Mouse (Mus musculus): ENCODE measurements around the gene Specc1l. TPM values are rescaled to one million over a fixed set of nuclear protein-coding genes. Genes with fewer than 3 reads are reported as not detected.
"Not testable (repeated sequence)": the region's sequence is repeated elsewhere in the genome, so short reads cannot be mapped to it uniquely, and the experiment has no call there.

The Specc1l gene
- polyA plus RNA-seq, 1 experiment from 2014 or later = 5.6 TPM

GRCm38 (mm10) chr10:75333176-75333776 is 121.4 kb downstream of the Specc1l start:
- H3K9ac ChIP-seq = no peak overlapping the region
- 77% methylated on average over 23 of the region's 23 CpGs for WGBS (ENCODE audit: insufficient replicate concordance)
- no peak for ATAC-seq (ENCODE audit: low read depth)
- peaks cover 5% of the 10 kb centered on the region for H3K4me1 ChIP-seq (replicated peaks)
- no peak overlapping the region for H3K27ac ChIP-seq
- H3K4me2 ChIP-seq = no peak overlapping the region
- H3K27me3 ChIP-seq = no peaks in the 10 kb centered on the region
- H3K4me3 ChIP-seq (replicated peaks) = no peak overlapping the region
- no peak for DNase-seq
- no peaks in the 10 kb centered on the region for H3K9me3 ChIP-seq (replicated peaks)
- no peaks in the 10 kb centered on the region for H3K36me3 ChIP-seq

GRCm38 (mm10) chr10:75334175-75334574 is 122.3 kb downstream of the Specc1l start:
- Histone ChIP-seq H3K36me3 (no peaks in the 10 kb centered on the region), H3K4me2 (no peak overlapping the region), H3K4me3 (replicated peaks) (no peak overlapping the region), H3K9ac (no peak overlapping the region), H3K27me3 (no peaks in the 10 kb centered on the region), H3K27ac (no peak overlapping the region), H3K4me1 (replicated peaks) (no peaks in the 10 kb centered on the region), H3K9me3 (replicated peaks) (no peaks in the 10 kb centered on the region)
- 51% methylated on average over 7 of the region's 7 CpGs for WGBS (ENCODE audit: insufficient replicate concordance)
- DNase-seq (no peak), ATAC-seq (ENCODE audit: low read depth) (no peak)

- ATAC-seq (ENCODE audit: low read depth) (no peak), DNase-seq (no peak)
- Histone ChIP-seq H3K9me3 (replicated peaks) (no peaks in the 10 kb centered on the region), H3K9ac (no peak overlapping the region), H3K36me3 (no peaks in the 10 kb centered on the region), H3K4me2 (no peak overlapping the region), H3K4me1 (replicated peaks) (no peaks in the 10 kb centered on the region), H3K27ac (no peak overlapping the region), H3K27me3 (no peaks in the 10 kb centered on the region), H3K4me3 (replicated peaks) (no peak overlapping the region)
- WGBS (ENCODE audit: insufficient replicate concordance) = 72% methylated on average over 6 of the region's 6 CpGs
These were observed 123.2 kb downstream of the Specc1l start for GRCm38 (mm10) chr10:75335075-75335474.

- ATAC-seq (ENCODE audit: low read depth) (no peak), DNase-seq (no peak)
- Histone ChIP-seq H3K36me3 (no peaks in the 10 kb centered on the region), H3K27me3 (no peaks in the 10 kb centered on the region), H3K4me3 (replicated peaks) (no peak overlapping the region), H3K27ac (no peak overlapping the region), H3K9ac (no peak overlapping the region), H3K9me3 (replicated peaks) (no peaks in the 10 kb centered on the region), H3K4me1 (replicated peaks) (no peaks in the 10 kb centered on the region), H3K4me2 (no peak overlapping the region)
- 70% methylated on average over 10 of the region's 10 CpGs for WGBS (ENCODE audit: insufficient replicate concordance)
These were observed 125.4 kb downstream of the Specc1l start for GRCm38 (mm10) chr10:75337231-75337630.

- Histone ChIP-seq H3K36me3 (no peaks in the 10 kb centered on the region), H3K4me1 (replicated peaks) (no peaks in the 10 kb centered on the region), H3K9me3 (replicated peaks) (no peaks in the 10 kb centered on the region), H3K4me2 (no peak overlapping the region), H3K27me3 (no peaks in the 10 kb centered on the region), H3K9ac (no peak overlapping the region), H3K27ac (no peak overlapping the region), H3K4me3 (replicated peaks) (no peak overlapping the region)
- 21% methylated on average over 5 of the region's 5 CpGs for WGBS (ENCODE audit: insufficient replicate concordance)
- no peak for ATAC-seq (ENCODE audit: low read depth)
- no peak for DNase-seq
These were observed 127.0 kb downstream of the Specc1l start for GRCm38 (mm10) chr10:75338852-75339251.

- 69% methylated on average over 7 of the region's 7 CpGs for WGBS (ENCODE audit: insufficient replicate concordance)
- H3K4me2 ChIP-seq = no peak overlapping the region
- no peak overlapping the region for H3K27ac ChIP-seq
- H3K36me3 ChIP-seq = no peaks in the 10 kb centered on the region
- H3K27me3 ChIP-seq = no peaks in the 10 kb centered on the region
- H3K4me3 ChIP-seq (replicated peaks) = no peak overlapping the region
- DNase-seq (no peak), ATAC-seq (ENCODE audit: low read depth) (no peak)
- H3K4me1 ChIP-seq (replicated peaks) = no peaks in the 10 kb centered on the region
- no peak overlapping the region for H3K9ac ChIP-seq
- no peaks in the 10 kb centered on the region for H3K9me3 ChIP-seq (replicated peaks)
These were observed 127.5 kb downstream of the Specc1l start for GRCm38 (mm10) chr10:75339377-75339776.

- no peak overlapping the region for H3K9ac ChIP-seq
- no peak overlapping the region for H3K4me3 ChIP-seq (replicated peaks)
- no peaks in the 10 kb centered on the region for H3K4me1 ChIP-seq (replicated peaks)
- WGBS (ENCODE audit: insufficient replicate concordance) = 36% methylated on average over 8 of the region's 8 CpGs
- no peak overlapping the region for H3K27ac ChIP-seq
- no peak overlapping the region for H3K4me2 ChIP-seq
- no peaks in the 10 kb centered on the region for H3K9me3 ChIP-seq (replicated peaks)
- no peak for ATAC-seq (ENCODE audit: low read depth)
- H3K27me3 ChIP-seq = no peaks in the 10 kb centered on the region
- no peaks in the 10 kb centered on the region for H3K36me3 ChIP-seq
- no peak for DNase-seq
These were observed 130.1 kb downstream of the Specc1l start for GRCm38 (mm10) chr10:75341936-75342335.

GRCm38 (mm10) chr10:75344563-75344962 is 132.7 kb downstream of the Specc1l start:
- H3K27me3 ChIP-seq; H3K27ac ChIP-seq; H3K36me3 ChIP-seq; H3K4me3 ChIP-seq (replicated peaks); ATAC-seq (ENCODE audit: low read depth); H3K9ac ChIP-seq; H3K9me3 ChIP-seq (replicated peaks); H3K4me2 ChIP-seq; DNase-seq; H3K4me1 ChIP-seq (replicated peaks): not testable (repeated sequence)
- 45% methylated on average over 1 of the region's 1 CpGs for WGBS (ENCODE audit: insufficient replicate concordance)

- Histone ChIP-seq H3K27me3 (no peaks in the 10 kb centered on the region), H3K4me2 (no peak overlapping the region), H3K4me3 (replicated peaks) (no peak overlapping the region), H3K9ac (no peak overlapping the region), H3K9me3 (replicated peaks) (no peaks in the 10 kb centered on the region), H3K4me1 (replicated peaks) (no peaks in the 10 kb centered on the region), H3K27ac (no peak overlapping the region), H3K36me3 (no peaks in the 10 kb centered on the region)
- ATAC-seq (ENCODE audit: low read depth) (no peak), DNase-seq (no peak)
- WGBS (ENCODE audit: insufficient replicate concordance) = 60% methylated on average over 2 of the region's 2 CpGs
These were observed 133.4 kb downstream of the Specc1l start for GRCm38 (mm10) chr10:75345265-75345664.

- 68% methylated on average over 5 of the region's 5 CpGs for WGBS (ENCODE audit: insufficient replicate concordance)
- H3K9ac ChIP-seq = no peak overlapping the region
- no peak for ATAC-seq (ENCODE audit: low read depth)
These were observed 138.7 kb downstream of the Specc1l start for GRCm38 (mm10) chr10:75350564-75350963.

GRCm38 (mm10) chr10:75352541-75352940 is 140.7 kb downstream of the Specc1l start:
- H3K9me3 ChIP-seq (replicated peaks) = no peaks in the 10 kb centered on the region
- H3K4me1 ChIP-seq (replicated peaks) = no peaks in the 10 kb centered on the region
- H3K27ac ChIP-seq = no peak overlapping the region
- no peak for ATAC-seq (ENCODE audit: low read depth)
- no peak overlapping the region for H3K4me2 ChIP-seq
- H3K36me3 ChIP-seq = no peaks in the 10 kb centered on the region
- no peak for DNase-seq
- 82% methylated on average over 12 of the region's 12 CpGs for WGBS (ENCODE audit: insufficient replicate concordance)
- no peak overlapping the region for H3K4me3 ChIP-seq (replicated peaks)
- H3K27me3 ChIP-seq = no peaks in the 10 kb centered on the region
- no peak overlapping the region for H3K9ac ChIP-seq

More at GRCm38 (mm10) chr10:75350564-75350963, 138.7 kb downstream of the Specc1l start:
- Histone ChIP-seq H3K4me1 (replicated peaks) (no peaks in the 10 kb centered on the region), H3K27ac (no peak overlapping the region), H3K9me3 (replicated peaks) (no peaks in the 10 kb centered on the region), H3K4me3 (replicated peaks) (no peak overlapping the region), H3K27me3 (no peaks in the 10 kb centered on the region), H3K36me3 (no peaks in the 10 kb centered on the region), H3K4me2 (no peak overlapping the region)
- no peak for DNase-seq

- not testable (repeated sequence) for H3K9ac ChIP-seq; DNase-seq; H3K27me3 ChIP-seq; H3K4me2 ChIP-seq; H3K4me1 ChIP-seq (replicated peaks); H3K27ac ChIP-seq; H3K4me3 ChIP-seq (replicated peaks); H3K36me3 ChIP-seq; H3K9me3 ChIP-seq (replicated peaks)
- 25% methylated on average over 8 of the region's 9 CpGs for WGBS (ENCODE audit: insufficient replicate concordance)
- ATAC-seq (ENCODE audit: low read depth) = peak; percentile 53
These were observed 142.0 kb downstream of the Specc1l start for GRCm38 (mm10) chr10:75353838-75354241.

All from liver, embryonic 13.5 days (tissue).